Mouse (Mus musculus) E14TG2a.4 (cell line): Measurements from ENCODE around the gene Col6a6.

Source experiments
- CTCF ChIP-seq: conservative IDR thresholded peaks from 2 replicates; pipeline ENCODE4 v1.5.1; 2014; ENCODE audit warnings: low read length
- NANOG ChIP-seq: IDR thresholded peaks from 2 replicates; pipeline ENCODE4 v1.6.1; 2014; ENCODE audit warnings: borderline replicate concordance, low read length, mixed read lengths
- POU5F1 ChIP-seq: IDR thresholded peaks from 2 replicates; pipeline ENCODE4 v1.6.1; 2014; ENCODE audit warnings: low read length, borderline replicate concordance

GRCm38 (mm10) chr9:105719367-105719766 lies 108.6 kb downstream of the Col6a6 start:
- no peak for TF ChIP-seq CTCF
- TF ChIP-seq NANOG, result no peak
- no peak for TF ChIP-seq POU5F1
